Comparison of ENCODE assay signal across 8 mouse cellular contexts in genomic region chr7:110123844-110124555, GRCm38 (mm10). TPM values are rescaled to one million over a fixed set of nuclear protein-coding genes. Genes with fewer than 3 reads are reported as not detected.
A peak's percentile ranks its signal among the peaks of the same experiment; 100 is the strongest.
DNase-seq lines count a peak whose midpoint lies in the region; ATAC-seq and TF ChIP-seq lines count a peak whose summit lies in the region.

No protein-coding gene starts in this region.

- H3K9me3 ChIP-seq in embryonic facial prominence, embryonic 15.5 days (replicated peaks): no peaks in the 10 kb centered on the region
- no peaks in the 10 kb centered on the region for H3K9me3 ChIP-seq in hindbrain, embryonic 14.5 days (ENCODE audit: control insufficient read depth, low read length)
- no peaks in the 10 kb centered on the region for H3K9me3 ChIP-seq in liver, embryonic 16.5 days (replicated peaks; ENCODE audit: control insufficient read depth, low read length)

- peak overlapping the region; percentile 77 for H3K4me2 ChIP-seq in embryonic facial prominence, embryonic 15.5 days (replicated peaks)
- peak overlapping the region; percentile 84 for H3K4me2 ChIP-seq in hindbrain, embryonic 14.5 days (replicated peaks)
- H3K4me2 ChIP-seq in liver, embryonic 16.5 days (ENCODE audit: low read depth, low read length): peak overlapping the region; percentile 67

- peaks cover 17% of the 10 kb centered on the region for H3K36me3 ChIP-seq in embryonic facial prominence, embryonic 15.5 days
- no peaks in the 10 kb centered on the region for H3K36me3 ChIP-seq in hindbrain, embryonic 14.5 days (replicated peaks; ENCODE audit: control insufficient read depth, insufficient read depth)
- H3K36me3 ChIP-seq in liver, embryonic 16.5 days (ENCODE audit: control insufficient read depth, insufficient read depth): peaks cover 12% of the 10 kb centered on the region
- peaks cover 7% of the 10 kb centered on the region; the same call in 1 of the 2 replicates for H3K36me3 ChIP-seq in small intestine, adult 2 months (ENCODE audit: control insufficient read depth, insufficient read depth, low read length)

- DNase-seq in left cerebral cortex, adult 2 months (ENCODE audit: extremely low spot score in 1 of 2, low spot score in 2 of 2): no peak
- no peak for DNase-seq in left cerebral cortex, postnatal 10 days (ENCODE audit: extremely low spot score in 1 of 2, low spot score in 2 of 2)
- no peak for DNase-seq in hindbrain, embryonic 14.5 days (ENCODE audit: low spot score)
- DNase-seq in layer of hippocampus, adult 18-20 months (ENCODE audit: low spot score in 2 of 2): no peak
- DNase-seq in adrenal gland, adult 2 months: no peak

- no peaks in the 10 kb centered on the region for H3K27me3 ChIP-seq in embryonic facial prominence, embryonic 15.5 days
- no peaks in the 10 kb centered on the region for H3K27me3 ChIP-seq in hindbrain, embryonic 14.5 days (ENCODE audit: control insufficient read depth, insufficient read depth, low read length)
- no peaks in the 10 kb centered on the region for H3K27me3 ChIP-seq in liver, embryonic 16.5 days (ENCODE audit: control insufficient read depth, insufficient read depth, low read depth, low read length)
- H3K27me3 ChIP-seq in small intestine, adult 2 months (ENCODE audit: control insufficient read depth, insufficient read depth, low read length): no peaks in the 10 kb centered on the region

- ATAC-seq in embryonic facial prominence, embryonic 15.5 days (ENCODE audit: insufficient number of reproducible peaks, low FRiP score, low TSS enrichment, low read depth): no peak
- ATAC-seq in hindbrain, embryonic 14.5 days (ENCODE audit: low FRiP score): no peak
- no peak for ATAC-seq in liver, embryonic 16.5 days (ENCODE audit: low read depth)

- H3K9ac ChIP-seq in embryonic facial prominence, embryonic 15.5 days: no peak overlapping the region
- 0 out of 2 replicates have a peak overlapping the region, but pooled peaks have one; percentile 65 for H3K9ac ChIP-seq in hindbrain, embryonic 14.5 days
- peak overlapping the region; percentile 85 for H3K9ac ChIP-seq in liver, embryonic 16.5 days (ENCODE audit: low read depth, low read length)

- peak overlapping the region; percentile 63 for H3K4me3 ChIP-seq in left cerebral cortex, adult 2 months
- peak overlapping the region; percentile 98 for H3K4me3 ChIP-seq in embryonic facial prominence, embryonic 15.5 days (replicated peaks)
- peak overlapping the region; percentile 66 for H3K4me3 ChIP-seq in hindbrain, embryonic 14.5 days (replicated peaks; ENCODE audit: low read length)
- H3K4me3 ChIP-seq in liver, embryonic 16.5 days (ENCODE audit: low read depth, low read length): peak overlapping the region; percentile 96
- H3K4me3 ChIP-seq in small intestine, adult 2 months (ENCODE audit: low read depth, low read length): peak overlapping the region; percentile 23; the same call in 1 of the 2 replicates

- H3K4me1 ChIP-seq in embryonic facial prominence, embryonic 15.5 days: peaks cover 13% of the 10 kb centered on the region
- 0 out of 2 replicates have a peak, but pooled peaks cover 3% of the 10 kb centered on the region for H3K4me1 ChIP-seq in hindbrain, embryonic 14.5 days (replicated peaks; ENCODE audit: control insufficient read depth, insufficient read depth, low read length)
- peaks cover 14% of the 10 kb centered on the region for H3K4me1 ChIP-seq in liver, embryonic 16.5 days (ENCODE audit: control insufficient read depth, low read depth, low read length)
- peaks cover 6% of the 10 kb centered on the region; the same call in 1 of the 2 replicates for H3K4me1 ChIP-seq in small intestine, adult 2 months (ENCODE audit: control insufficient read depth, insufficient read depth, insufficient read length, low read length)

- intact Hi-C loops in left cerebral cortex, adult 2 months (cut with DNase I): loop anchor here (2.0 kb wide), 1 partner anchor 63 kb away; the partner anchor contains the start of gene Zfp143
- intact Hi-C loops in left cerebral cortex, postnatal 10 days (cut with DNase I): loop anchor here (5.0 kb wide), 1 partner anchor 33 kb away; no protein-coding TSS in a partner anchor

- no peak overlapping the region for H3K27ac ChIP-seq in left cerebral cortex, adult 2 months
- no peak overlapping the region for H3K27ac ChIP-seq in embryonic facial prominence, embryonic 15.5 days (replicated peaks)
- no peak overlapping the region for H3K27ac ChIP-seq in hindbrain, embryonic 14.5 days
- H3K27ac ChIP-seq in liver, embryonic 16.5 days (ENCODE audit: low read length): peak overlapping the region; percentile 10; the same call in 1 of the 2 replicates
- H3K27ac ChIP-seq in small intestine, adult 2 months (ENCODE audit: insufficient read depth, low read depth, low read length): peak overlapping the region; percentile 85

- no peak for TF ChIP-seq POLR2A in small intestine, adult 2 months (IDR thresholded peaks at IDR 0.05; ENCODE audit: low read depth, low read length)

- 46% methylated on average over 12 of the region's 12 CpGs for WGBS in embryonic facial prominence, embryonic 15.5 days
- 54% methylated on average over 12 of the region's 12 CpGs for WGBS in hindbrain, embryonic 14.5 days
- WGBS in liver, embryonic 16.5 days (ENCODE audit: insufficient replicate concordance): 23% methylated on average over 12 of the region's 12 CpGs
- 14% methylated on average over 12 of the region's 12 CpGs for WGBS in small intestine, adult 2 months

- TF ChIP-seq CTCF in left cerebral cortex, adult 2 months (IDR thresholded peaks at IDR 0.05): no peak
- TF ChIP-seq CTCF in small intestine, adult 2 months (IDR thresholded peaks at IDR 0.05; ENCODE audit: extremely low read depth, insufficient read length, insufficient replicate concordance, low read depth, low read length): no peak

RNA-seq across cellular contexts. Expression of gene Wee1, which starts 2.2 kb away (rescaled TPM):
- total RNA-seq in left cerebral cortex, adult 2 months (2021): 10 to 100 TPM; 25.8 to 27.0 TPM
- total RNA-seq in left cerebral cortex, postnatal 10 days (2021): 1 to 10 TPM; 8.1 to 9.3 TPM
- polyA plus RNA-seq in embryonic facial prominence, embryonic 15.5 days (2015; fragmentation: Nextera tagmentation; extraction: Ambion mirVana): 22.2 and 23.9 TPM in 2 replicates
- 5.7 and 7.8 TPM in 2 replicates for polyA plus RNA-seq in hindbrain, embryonic 14.5 days (2014; fragmentation: Nextera tagmentation; extraction: Ambion mirVana)
- 6.5 and 6.6 TPM in 2 replicates for polyA plus RNA-seq in liver, embryonic 16.5 days (2015; fragmentation: Nextera tagmentation; extraction: Ambion mirVana)
- 3.6 and 8.3 TPM in 2 replicates for polyA plus RNA-seq in small intestine, adult 2 months (2012; rRNA removed)
- 10 to 100 TPM; 22.0 to 22.5 TPM for total RNA-seq in layer of hippocampus, adult 18-20 months (2021)
- total RNA-seq in adrenal gland, adult 2 months (2021): 1 to 10 TPM; 5.4 to 8.6 TPM
- 5.9 and 8.2 TPM in 2 replicates for polyA plus RNA-seq in adrenal gland, adult 2 months (2012; rRNA removed)

Comparison
In these comparisons a context has a peak if more than half of its experiments do, and no peak if none do; other contexts are left out.
1. H3K27ac ChIP-seq: peak in liver, embryonic 16.5 days (single experiment) and small intestine, adult 2 months (single experiment); none in left cerebral cortex, adult 2 months (single experiment), embryonic facial prominence, embryonic 15.5 days (single experiment) and hindbrain, embryonic 14.5 days (single experiment).
2. H3K4me3 ChIP-seq: peak in every context shown above with its lines; median percentile 98 in embryonic facial prominence, embryonic 15.5 days; 96 in liver, embryonic 16.5 days; 66 in hindbrain, embryonic 14.5 days; 63 in left cerebral cortex, adult 2 months; 23 in small intestine, adult 2 months.
3. Peak in every context shown above with its lines, with median percentiles within 50 percentile points of each other: H3K4me2 ChIP-seq.